Mouse (Mus musculus) natural killer cell, adult 2 months (primary cell): ENCODE measurements around the gene Rbp2.

ENCODE experiments used
- DNase-seq, 2 experiments: peaks; one replicate each; pipeline ENCODE4 v3.0.0; 2022; ENCODE audit warnings: low spot score in 2 of 2

The Rbp2 gene

GRCm38 (mm10) chr9:98485815-98486214 lies at the start of gene Rbp2:
Rbp2 (plus strand) TSS chr9:98486115.
- no peak for DNase-seq

- no peak for DNase-seq
Observed at GRCm38 (mm10) chr9:98437819-98438218, 48.1 kb upstream of the Rbp2 start.

GRCm38 (mm10) chr9:98439091-98439490 lies 46.8 kb upstream of the Rbp2 start:
- no peak for DNase-seq

GRCm38 (mm10) chr9:98442638-98443037 lies 43.3 kb upstream of the Rbp2 start:
- DNase-seq, result no peak

GRCm38 (mm10) chr9:98445359-98446149 lies 40.4 kb upstream of the Rbp2 start:
- no peak for DNase-seq

- DNase-seq, result no peak
Observed at GRCm38 (mm10) chr9:98450976-98451375, 34.9 kb upstream of the Rbp2 start.

GRCm38 (mm10) chr9:98466709-98467108 lies 19.2 kb upstream of the Rbp2 start:
- no peak for DNase-seq

GRCm38 (mm10) chr9:98480172-98480749 lies 5.7 kb upstream of the Rbp2 start:
- no peak for DNase-seq

- no peak for DNase-seq
Observed at GRCm38 (mm10) chr9:98482256-98482655, 3.7 kb upstream of the Rbp2 start.

GRCm38 (mm10) chr9:98485020-98485419 lies 895 bp upstream of the Rbp2 start:
- DNase-seq, result no peak

GRCm38 (mm10) chr9:98487273-98487672 lies 1.4 kb downstream of the Rbp2 start:
- DNase-seq, result no peak

GRCm38 (mm10) chr9:98489532-98489931 lies 3.6 kb downstream of the Rbp2 start:
- no peak for DNase-seq

GRCm38 (mm10) chr9:98490128-98490527 lies 4.2 kb downstream of the Rbp2 start:
- DNase-seq, result no peak

- no peak for DNase-seq
Observed at GRCm38 (mm10) chr9:98491071-98491470, 5.2 kb downstream of the Rbp2 start.

- DNase-seq, result no peak
Observed at GRCm38 (mm10) chr9:98492212-98492611, 6.3 kb downstream of the Rbp2 start.

- no peak for DNase-seq
Observed at GRCm38 (mm10) chr9:98492821-98493220, 6.9 kb downstream of the Rbp2 start.

GRCm38 (mm10) chr9:98497157-98497556 lies 11.2 kb downstream of the Rbp2 start:
- DNase-seq, result no peak

GRCm38 (mm10) chr9:98497990-98498389 lies 12.1 kb downstream of the Rbp2 start:
- DNase-seq, result no peak

GRCm38 (mm10) chr9:98498717-98499268 lies 12.9 kb downstream of the Rbp2 start:
- DNase-seq, result no peak

- DNase-seq, result no peak
Observed at GRCm38 (mm10) chr9:98499601-98500000, 13.7 kb downstream of the Rbp2 start.

- DNase-seq, result no peak
Observed at GRCm38 (mm10) chr9:98507480-98507879, 21.6 kb downstream of the Rbp2 start.

GRCm38 (mm10) chr9:98510363-98511055 lies 24.6 kb downstream of the Rbp2 start:
- DNase-seq, result no peak

- no peak for DNase-seq
Observed at GRCm38 (mm10) chr9:98523872-98524271, 38.0 kb downstream of the Rbp2 start.
